Mouse (Mus musculus) liver, embryonic 14.5 days (tissue): ENCODE results near the gene Tirap.
"Not testable (repeated sequence)": the region's sequence is repeated elsewhere in the genome, so short reads cannot be mapped to it uniquely, and the experiment has no call there.

Source experiments
- CTCF ChIP-seq: IDR thresholded peaks from 2 replicates; pipeline ENCODE4 v1.5.1; 2016; ENCODE audit warnings: antibody characterized with exemption, low read depth, control low read depth
- EP300 ChIP-seq: IDR thresholded peaks from 2 replicates; pipeline ENCODE4 v1.6.1; 2016; ENCODE audit warnings: antibody characterized with exemption, low read depth

DNA sequence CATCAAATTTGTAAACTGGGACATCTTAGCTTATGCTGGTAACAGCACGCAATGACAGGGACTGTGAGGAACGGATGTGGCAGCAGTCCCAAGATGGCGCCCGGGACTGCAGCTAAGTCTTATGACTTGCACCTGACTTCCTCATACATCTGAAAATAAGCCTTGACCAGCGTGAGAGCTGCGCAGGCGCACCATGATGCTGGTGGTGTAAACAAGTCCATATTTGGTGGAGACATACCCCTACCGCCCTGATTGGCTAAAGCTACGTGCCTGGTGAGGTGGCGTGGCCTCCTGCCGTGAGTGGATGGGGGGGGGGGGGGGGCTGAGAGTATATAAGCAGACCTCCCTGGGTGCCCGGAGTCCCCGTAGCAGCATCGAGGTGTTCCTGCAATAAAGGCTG, 52.8 kb downstream of the Tirap start:
- not testable (repeated sequence) for TF ChIP-seq CTCF, EP300
